Mouse (Mus musculus) MEL (cell line): Measurements from ENCODE around the gene Wdr48. TPM values are rescaled to one million over a fixed set of nuclear protein-coding genes. Genes with fewer than 3 reads are reported as not detected.

Source experiments
- DNase-seq: peaks from one replicate; pipeline ENCODE4 v3.0.0; 2011; ENCODE audit warnings: low read depth, low spot score
- H3K27ac ChIP-seq: 2 replicates; pipeline ENCODE4 v1.5.1; 2012; ENCODE audit warnings: low read depth, mild to moderate bottlenecking, control low read depth, low read length, moderate library complexity; ENCODE audit not compliant: control insufficient read depth
- H3K27me3 ChIP-seq, 2 experiments: fragments of 150-350 bp in 1 of 2; sonication (generic) in 1 of 2; 2 replicates each; pipeline ENCODE4 v1.6.1; 2012; ENCODE audit warnings: low read length in 2 of 2, mild to moderate bottlenecking in 2 of 2, improper control_type of control experiment in 1 of 2, moderate library complexity in 1 of 2; ENCODE audit not compliant: insufficient read depth in 2 of 2, control insufficient read depth in 1 of 2
- H3K36me3 ChIP-seq, 2 experiments: 2 replicates each; pipeline ENCODE4 v1.6.1; 2012 to 2014; ENCODE audit warnings: low read length in 2 of 2, improper control_type of control experiment in 1 of 2, inconsistent platforms in 1 of 2, mild to moderate bottlenecking in 1 of 2; ENCODE audit not compliant: insufficient read depth in 2 of 2, control insufficient read depth in 1 of 2
- H3K4me1 ChIP-seq, 2 experiments: fragments of 150-350 bp in 1 of 2; sonication (generic) in 1 of 2; 2 replicates each; pipeline ENCODE4 v1.6.1; 2012; ENCODE audit warnings: low read length in 2 of 2, improper control_type of control experiment in 1 of 2, mild to moderate bottlenecking in 1 of 2; ENCODE audit not compliant: insufficient read depth in 2 of 2, control insufficient read depth in 1 of 2
- H3K4me3 ChIP-seq, 2 experiments: fragments of 150-350 bp in 1 of 2; sonication (generic) in 1 of 2; 2 replicates each; pipeline ENCODE4 v1.5.1; 2012; ENCODE audit warnings: low read depth in 2 of 2, low read length in 2 of 2, mild to moderate bottlenecking in 2 of 2, moderate library complexity in 2 of 2, control low read depth in 1 of 2, improper control_type of control experiment in 1 of 2; ENCODE audit not compliant: control insufficient read depth in 1 of 2, insufficient read depth in 1 of 2
- H3K79me2 ChIP-seq: 2 replicates; pipeline ENCODE4 v1.6.1; 2012; ENCODE audit warnings: mild to moderate bottlenecking, low read length, moderate library complexity; ENCODE audit not compliant: control insufficient read depth, poor library complexity, insufficient read depth
- H3K9ac ChIP-seq: 2 replicates; pipeline ENCODE4 v1.6.1; 2012; ENCODE audit warnings: low read depth, mild to moderate bottlenecking, control low read depth, low read length, moderate library complexity; ENCODE audit not compliant: control insufficient read depth, poor library complexity, severe bottlenecking
- H3K9me3 ChIP-seq: fragments of 150-350 bp; sonication (generic); replicated peaks from 2 replicates; pipeline ENCODE4 v1.6.1; 2012; ENCODE audit warnings: mild to moderate bottlenecking, low read length, improper control_type of control experiment, moderate library complexity; ENCODE audit not compliant: insufficient read depth
- BHLHE40 ChIP-seq: IDR thresholded peaks from 2 replicates; pipeline ENCODE4 v1.6.1; 2012; ENCODE audit warnings: low read depth, mild to moderate bottlenecking, inconsistent platforms, low read length, improper control_type of control experiment, borderline replicate concordance
- CHD2 ChIP-seq: IDR thresholded peaks from 2 replicates; pipeline ENCODE4 v1.6.1; 2011; ENCODE audit warnings: low read length, improper control_type of control experiment
- CTCF ChIP-seq, 3 experiments: IDR thresholded peaks in 2 of 3; conservative IDR thresholded peaks in 1 of 3; 2 replicates each; pipeline ENCODE4 v1.5.1; 2011 to 2012; ENCODE audit warnings: low read length in 3 of 3, low read depth in 2 of 3, mild to moderate bottlenecking in 2 of 3, improper control_type of control experiment in 1 of 3, inconsistent platforms in 1 of 3, mixed read lengths in 1 of 3, moderate library complexity in 1 of 3; ENCODE audit not compliant: control insufficient read depth in 1 of 3, insufficient read depth in 1 of 3, poor library complexity in 1 of 3, severe bottlenecking in 1 of 3
- ELF1 ChIP-seq: IDR thresholded peaks from 2 replicates; pipeline ENCODE4 v1.6.1; 2014; ENCODE audit warnings: low read depth, mild to moderate bottlenecking, inconsistent platforms, low read length, improper control_type of control experiment, moderate library complexity
- ETS1 ChIP-seq: IDR thresholded peaks from 2 replicates; pipeline ENCODE4 v1.6.1; 2012; ENCODE audit warnings: low read depth, mild to moderate bottlenecking, inconsistent platforms, low read length, improper control_type of control experiment, moderate library complexity
- HCFC1 ChIP-seq: IDR thresholded peaks from 2 replicates; pipeline ENCODE4 v1.6.1; 2012; ENCODE audit warnings: low read depth, mild to moderate bottlenecking, inconsistent platforms, low read length, improper control_type of control experiment, moderate library complexity
- NELFE ChIP-seq: IDR thresholded peaks from 2 replicates; pipeline ENCODE4 v1.6.1; 2011; ENCODE audit warnings: low read depth, low read length, improper control_type of control experiment
- POLR2A ChIP-seq, 2 experiments: IDR thresholded peaks; 2 replicates each; pipeline ENCODE4 v1.6.1; 2011 to 2012; ENCODE audit warnings: low read length in 2 of 2, mild to moderate bottlenecking in 2 of 2, control low read depth in 1 of 2, improper control_type of control experiment in 1 of 2, low read depth in 1 of 2, moderate library complexity in 1 of 2; ENCODE audit not compliant: control insufficient read depth in 1 of 2, insufficient read depth in 1 of 2, poor library complexity in 1 of 2
- POLR2AphosphoS5 ChIP-seq: IDR thresholded peaks from 2 replicates; pipeline ENCODE4 v1.6.1; 2012; ENCODE audit warnings: low read depth, borderline replicate concordance, mild to moderate bottlenecking, inconsistent platforms, low read length, moderate library complexity, mixed read lengths
- RAD21 ChIP-seq: IDR thresholded peaks from 2 replicates; pipeline ENCODE4 v1.6.1; 2011; ENCODE audit warnings: mild to moderate bottlenecking, low read depth, low read length, improper control_type of control experiment
- RCOR1 ChIP-seq: IDR thresholded peaks from 2 replicates; pipeline ENCODE4 v1.6.1; 2012; ENCODE audit warnings: low read depth, mild to moderate bottlenecking, inconsistent platforms, low read length, improper control_type of control experiment
- SIN3A ChIP-seq: IDR thresholded peaks from 2 replicates; pipeline ENCODE4 v1.6.1; 2012; ENCODE audit warnings: low read length, improper control_type of control experiment, inconsistent platforms
- TAL1 ChIP-seq: IDR thresholded peaks from 2 replicates; pipeline ENCODE4 v1.6.1; 2012; ENCODE audit warnings: mild to moderate bottlenecking, inconsistent platforms, low read length, moderate library complexity, mixed read lengths
- UBTF ChIP-seq: IDR thresholded peaks from 2 replicates; pipeline ENCODE4 v1.6.1; 2012; ENCODE audit warnings: low read depth, mild to moderate bottlenecking, inconsistent platforms, low read length, improper control_type of control experiment, moderate library complexity, borderline replicate concordance; ENCODE audit not compliant: insufficient read depth
- USF1 ChIP-seq: IDR thresholded peaks from 2 replicates; pipeline ENCODE4 v1.6.1; 2014; ENCODE audit warnings: low read depth, mild to moderate bottlenecking, inconsistent platforms, low read length, improper control_type of control experiment, moderate library complexity
- USF2 ChIP-seq, 2 experiments: IDR thresholded peaks; 2 replicates each; pipeline ENCODE4 v1.6.1; 2011 to 2012; ENCODE audit warnings: improper control_type of control experiment in 2 of 2, low read length in 2 of 2, borderline replicate concordance in 1 of 2, inconsistent platforms in 1 of 2, low read depth in 1 of 2, mild to moderate bottlenecking in 1 of 2; ENCODE audit not compliant: insufficient read depth in 1 of 2
- ZC3H11A ChIP-seq: IDR thresholded peaks from 2 replicates; pipeline ENCODE4 v1.6.1; 2012; ENCODE audit warnings: low read depth, mild to moderate bottlenecking, inconsistent platforms, low read length, improper control_type of control experiment
- ZNF384 ChIP-seq: IDR thresholded peaks from 2 replicates; pipeline ENCODE4 v1.6.1; 2012; ENCODE audit warnings: low read depth, mild to moderate bottlenecking, inconsistent platforms, low read length, improper control_type of control experiment
- polyA plus RNA-seq, 2 experiments: library from polyadenylated mRNA; stranded (reverse) in 1 of 2; unstranded in 1 of 2; fragments of >175 nt in 1 of 2; fragments of >200 nt in 1 of 2; gene quantifications; 2 replicates each; pipeline versions ENCODE4 v1.2.1 to v1.2.4; 2012; ENCODE audit warnings: low replicate concordance in 2 of 2, low read depth in 1 of 2; ENCODE audit not compliant: insufficient read length in 2 of 2, insufficient read depth in 1 of 2, missing spikeins in 1 of 2
- total RNA-seq: library from RNA; depleted of rRNA; stranded (reverse); fragments of 300-350 nt; gene quantifications from 2 replicates; pipeline ENCODE4 v1.2.3, GENCODE M21; 2012

The Wdr48 gene
- total and polyA plus RNA-seq, 3 experiments: 31.0 to 40.5 TPM; not detected in 1

DNA sequence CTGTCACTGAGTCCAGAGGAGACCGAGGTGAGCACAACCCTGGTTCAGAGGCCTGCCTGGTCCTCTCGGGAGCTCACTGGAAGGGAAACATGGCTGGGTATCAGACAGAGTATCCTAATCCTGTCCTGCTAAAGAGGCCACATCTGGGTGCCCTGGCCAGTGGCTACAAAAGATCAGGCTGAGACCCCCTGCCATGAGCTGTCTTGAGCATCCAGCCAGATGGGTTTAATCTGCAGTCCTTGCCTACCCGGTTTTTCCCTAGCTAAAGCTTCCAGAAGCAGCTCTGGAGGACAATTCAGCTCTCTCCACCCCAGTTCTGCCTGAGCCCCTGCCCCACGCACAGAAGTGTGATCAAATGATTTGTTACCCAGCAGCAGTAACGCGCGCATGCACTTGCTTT is 46.0 kb upstream of the Wdr48 start:
- H3K4me1 ChIP-seq: no peaks in the 10 kb centered on the region
- H3K27ac ChIP-seq: no peak overlapping the region
- H3K9ac ChIP-seq: no peak overlapping the region
- no peaks in the 10 kb centered on the region for H3K36me3 ChIP-seq
- H3K4me3 ChIP-seq: no peak overlapping the region
- TF ChIP-seq ZNF384: no peak
- TF ChIP-seq RAD21: no peak
- TF ChIP-seq CTCF (IDR thresholded peaks at IDR 0.05 in 2 of 3, conservative IDR thresholded peaks at IDR 0.05 in 1 of 3; ENCODE audit: control insufficient read depth in 1 of 3, insufficient read depth in 1 of 3, low read depth in 2 of 3, low read length in 3 of 3, poor library complexity in 1 of 3, severe bottlenecking in 1 of 3): no peak
- no peak for TF ChIP-seq POLR2AphosphoS5
- no peak for TF ChIP-seq ZC3H11A
- TF ChIP-seq UBTF: no peak
- no peak for TF ChIP-seq BHLHE40
- no peak for TF ChIP-seq ELF1
- no peak for TF ChIP-seq SIN3A
- TF ChIP-seq USF2 (IDR thresholded peaks at IDR 0.05; ENCODE audit: borderline replicate concordance in 1 of 2, insufficient read depth in 1 of 2, low read depth in 1 of 2, low read length in 2 of 2): no peak
- no peak for TF ChIP-seq TAL1
- TF ChIP-seq USF1: no peak
- no peaks in the 10 kb centered on the region for H3K9me3 ChIP-seq
- DNase-seq: no peak
- H3K79me2 ChIP-seq: no peaks in the 10 kb centered on the region
- H3K27me3 ChIP-seq: no peaks in the 10 kb centered on the region

- TF ChIP-seq CTCF (IDR thresholded peaks at IDR 0.05 in 2 of 3, conservative IDR thresholded peaks at IDR 0.05 in 1 of 3; ENCODE audit: control insufficient read depth in 1 of 3, insufficient read depth in 1 of 3, low read depth in 2 of 3, low read length in 3 of 3, poor library complexity in 1 of 3, severe bottlenecking in 1 of 3) (no peak), CHD2 (no peak), RCOR1 (no peak), RAD21 (no peak), UBTF (no peak), HCFC1 (no peak), TAL1 (no peak), POLR2A (IDR thresholded peaks at IDR 0.05; ENCODE audit: control insufficient read depth in 1 of 2, insufficient read depth in 1 of 2, low read depth in 1 of 2, low read length in 2 of 2, poor library complexity in 1 of 2) (no peak), ETS1 (no peak), NELFE (no peak), ELF1 (no peak)
- H3K27me3 ChIP-seq: no peaks in the 10 kb centered on the region
- H3K9me3 ChIP-seq: no peaks in the 10 kb centered on the region
- no peaks in the 10 kb centered on the region for H3K79me2 ChIP-seq
- no peaks in the 10 kb centered on the region for H3K36me3 ChIP-seq
- no peak for DNase-seq
- no peak overlapping the region for H3K27ac ChIP-seq
- no peak overlapping the region for H3K9ac ChIP-seq
- no peak overlapping the region for H3K4me3 ChIP-seq
- no peaks in the 10 kb centered on the region for H3K4me1 ChIP-seq
Observed at GRCm38 (mm10) chr9:119849214-119849613, 45.5 kb upstream of the Wdr48 start.
